In genomic region chr12:74595208-74595607, GRCm38 (mm10) we compare ENCODE assay signal across 18 mouse cellular contexts.
DNase-seq lines count a peak whose midpoint lies in the region; ATAC-seq and TF ChIP-seq lines count a peak whose summit lies in the region.
"Had no signal": no experiment of that assay in that cellular context is flagged by ENCODE, and none has a peak within 500 bp of the region (broad histone marks: within the 10 kb centered on the region; RNA-seq: fewer than 3 reads in every experiment).

No protein-coding gene starts in this region.

- no peak overlapping the region for H3K4me2 ChIP-seq in heart, embryonic 13.5 days
- H3K4me2 ChIP-seq: embryonic facial prominence, embryonic 13.5 days; forebrain, embryonic 12.5 days; hindbrain, embryonic 15.5 days had no signal

- intact Hi-C loops in heart, adult 2 months (cut with DNase I): no loop called here
- intact Hi-C loops in left cerebral cortex, postnatal 4 days (cut with DNase I): no loop called here

- no peak overlapping the region for H3K27ac ChIP-seq in cerebellum, adult 2 months (ENCODE audit: insufficient read depth, low read length)
- H3K27ac ChIP-seq in heart, embryonic 13.5 days (replicated peaks): peak overlapping the region; percentile 47; the same call in 1 of the 2 replicates
- no peak overlapping the region for H3K27ac ChIP-seq in heart, adult 2 months
- H3K27ac ChIP-seq: embryonic facial prominence, embryonic 13.5 days; forebrain, embryonic 12.5 days; hindbrain, embryonic 15.5 days; liver, embryonic 14.5 days; midbrain, embryonic 10.5 days had no signal

- no peaks in the 10 kb centered on the region for H3K9me3 ChIP-seq in heart, embryonic 13.5 days
- H3K9me3 ChIP-seq: embryonic facial prominence, embryonic 13.5 days; forebrain, embryonic 12.5 days; hindbrain, embryonic 15.5 days; midbrain, embryonic 10.5 days had no signal

- TF ChIP-seq POLR2A in cerebellum, adult 2 months (IDR thresholded peaks at IDR 0.05; ENCODE audit: borderline replicate concordance, insufficient read depth, low read length): no peak
- TF ChIP-seq POLR2A in heart, adult 2 months (IDR thresholded peaks at IDR 0.05; ENCODE audit: insufficient read depth, low read depth, low read length): no peak

- no peak for TF ChIP-seq CTCF in cerebellum, adult 2 months (IDR thresholded peaks at IDR 0.05; ENCODE audit: borderline replicate concordance, insufficient read depth, low read depth, low read length)
- TF ChIP-seq CTCF in heart, adult 2 months (IDR thresholded peaks at IDR 0.05): no peak

- ATAC-seq in heart, embryonic 13.5 days (ENCODE audit: extremely low read depth, insufficient number of reproducible peaks, low FRiP score, low TSS enrichment): no peak

- H3K79me2 ChIP-seq in heart, adult 2 months (replicated peaks; ENCODE audit: control insufficient read depth, insufficient read depth, low read length): no peaks in the 10 kb centered on the region

- peak; percentile 12 for DNase-seq in cerebellum, postnatal 10 days
- no peak for DNase-seq in cerebellum, adult 2 months
- DNase-seq in heart, adult 2 months: no peak
- peak; percentile 10 for DNase-seq in left cerebral cortex, adult 11 months (ENCODE audit: low spot score)
- no peak for DNase-seq in left cerebral cortex, postnatal 4 days
- DNase-seq in telencephalon, adult 2 months (ENCODE audit: low read depth, low spot score): peak; percentile 49
- no peak for DNase-seq in embryo, embryonic 11 days
- DNase-seq: cerebellum, adult 9-11 months; kidney, adult 2 months; kidney, postnatal 36 days; lung, postnatal 14 days; thymus, adult 18-20 months had no signal

- H3K4me1 ChIP-seq in cerebellum, adult 2 months (ENCODE audit: control insufficient read depth, insufficient read depth, low read length): no peaks in the 10 kb centered on the region
- H3K4me1 ChIP-seq in heart, embryonic 13.5 days: peaks cover 9% of the 10 kb centered on the region
- no peaks in the 10 kb centered on the region; the same call in 1 of the 2 replicates for H3K4me1 ChIP-seq in heart, adult 2 months (ENCODE audit: control insufficient read depth, insufficient read depth, low read length)
- H3K4me1 ChIP-seq: embryonic facial prominence, embryonic 13.5 days; forebrain, embryonic 12.5 days; hindbrain, embryonic 15.5 days; midbrain, embryonic 10.5 days had no signal

- H3K4me3 ChIP-seq in cerebellum, adult 2 months (replicated peaks; ENCODE audit: insufficient read depth, low read depth, low read length): no peak overlapping the region
- no peak overlapping the region for H3K4me3 ChIP-seq in heart, embryonic 13.5 days
- H3K4me3 ChIP-seq in heart, adult 2 months: no peak overlapping the region
- H3K4me3 ChIP-seq: embryonic facial prominence, embryonic 13.5 days; forebrain, embryonic 12.5 days; hindbrain, embryonic 15.5 days; midbrain, embryonic 10.5 days had no signal

- no peaks in the 10 kb centered on the region for H3K27me3 ChIP-seq in cerebellum, adult 2 months (ENCODE audit: control insufficient read depth, insufficient read depth, low read length)
- H3K27me3 ChIP-seq in heart, embryonic 13.5 days (replicated peaks): no peaks in the 10 kb centered on the region
- no peaks in the 10 kb centered on the region for H3K27me3 ChIP-seq in heart, adult 2 months (ENCODE audit: control insufficient read depth, insufficient read depth, low read length)
- H3K27me3 ChIP-seq: embryonic facial prominence, embryonic 13.5 days; forebrain, embryonic 12.5 days; hindbrain, embryonic 15.5 days had no signal

- 23% methylated on average over 2 of the region's 2 CpGs for WGBS in cerebellum, adult 2 months
- WGBS in heart, embryonic 13.5 days: 9% methylated on average over 2 of the region's 2 CpGs
- WGBS in heart, adult 2 months: 4% methylated on average over 2 of the region's 2 CpGs

- TF ChIP-seq EP300 in heart, adult 2 months (IDR thresholded peaks at IDR 0.05; ENCODE audit: insufficient read depth, low read depth, low read length): no peak

- no peaks in the 10 kb centered on the region for H3K36me3 ChIP-seq in heart, embryonic 13.5 days
- no peaks in the 10 kb centered on the region for H3K36me3 ChIP-seq in heart, adult 2 months (ENCODE audit: control insufficient read depth, insufficient read depth, low read length)
- H3K36me3 ChIP-seq: embryonic facial prominence, embryonic 13.5 days; forebrain, embryonic 12.5 days; hindbrain, embryonic 15.5 days; midbrain, embryonic 10.5 days had no signal

- H3K9ac ChIP-seq in heart, embryonic 13.5 days: no peak overlapping the region
- H3K9ac ChIP-seq in heart, adult 2 months (ENCODE audit: low read depth, low read length): no peak overlapping the region
- H3K9ac ChIP-seq: embryonic facial prominence, embryonic 13.5 days; forebrain, embryonic 12.5 days; hindbrain, embryonic 15.5 days; liver, embryonic 14.5 days had no signal

Comparison
In these comparisons a context has a peak if more than half of its experiments do, and no peak if none do; other contexts are left out.
1. DNase-seq: peak in cerebellum, postnatal 10 days (2 of 2), left cerebral cortex, adult 11 months (single experiment) and telencephalon, adult 2 months (single experiment); none in cerebellum, adult 2 months (0 of 2), heart, adult 2 months (0 of 2), left cerebral cortex, postnatal 4 days (single experiment) and embryo, embryonic 11 days (single experiment).